Mouse (Mus musculus) intestine, embryonic 16.5 days (tissue): ENCODE results near the gene Sart3. TPM values are rescaled to one million over a fixed set of nuclear protein-coding genes. Genes with fewer than 3 reads are reported as not detected.
A peak's percentile ranks its signal among the peaks of the same experiment; 100 is the strongest.

Source experiments
- ATAC-seq: fragments of 200-750 bp; cut with Nextera tagmentation; 2 replicates; pipeline ENCODE4 v1.8.0; 2017; ENCODE audit warnings: moderate TSS enrichment, moderate library complexity
- H3K27ac ChIP-seq: fragments of 300-500 bp; sonication (generic); 2 replicates; pipeline ENCODE4 v1.5.1; 2014; ENCODE audit warnings: mild to moderate bottlenecking, low read length
- H3K27me3 ChIP-seq: fragments of 300-500 bp; sonication (generic); replicated peaks from 2 replicates; pipeline ENCODE4 v1.6.1; 2014; ENCODE audit warnings: low read length, control low read depth, mixed read lengths; ENCODE audit not compliant: control insufficient read depth, insufficient read depth
- H3K36me3 ChIP-seq: fragments of 300-500 bp; sonication (generic); 2 replicates; pipeline ENCODE4 v1.6.1; 2014; ENCODE audit warnings: low read length, control low read depth; ENCODE audit not compliant: control insufficient read depth, insufficient read depth
- H3K4me1 ChIP-seq: fragments of 300-500 bp; sonication (generic); 2 replicates; pipeline ENCODE4 v1.6.1; 2014; ENCODE audit warnings: low read length, control low read depth, mixed read lengths; ENCODE audit not compliant: control insufficient read depth, insufficient read depth
- H3K4me2 ChIP-seq: fragments of 300-500 bp; sonication (generic); 2 replicates; pipeline ENCODE4 v1.6.1; 2014; ENCODE audit warnings: low read depth, low read length, control low read depth
- H3K4me3 ChIP-seq: fragments of 300-500 bp; sonication (generic); 2 replicates; pipeline ENCODE4 v1.5.1; 2014; ENCODE audit warnings: mild to moderate bottlenecking, low read length
- H3K9ac ChIP-seq: fragments of 300-500 bp; sonication (generic); 2 replicates; pipeline ENCODE4 v1.6.1; 2014; ENCODE audit warnings: low read depth, low read length
- H3K9me3 ChIP-seq: fragments of 300-500 bp; sonication (generic); 2 replicates; pipeline ENCODE4 v1.6.1; 2016; ENCODE audit warnings: low read length, control low read depth; ENCODE audit not compliant: control insufficient read depth
- WGBS: fragments of 180-500 bp; shearing (Covaris S2); extraction: QIAGEN DNeasy Blood & Tissue Kit; methylation state at CpG from one replicate; pipeline ENCODE4 v1.1.7; 2014; 5-methylcytosine and 5-hydroxymethylcytosine counted together
- polyA plus RNA-seq: library from polyadenylated mRNA; unstranded; fragments of >200 nt; fragmentation: Nextera tagmentation; extraction: Ambion mirVana; gene quantifications from 2 replicates; pipeline ENCODE4 v1.2.1, GENCODE M21; 2015

Sart3 gene
- polyA plus RNA-seq, 1 experiment from 2014 or later = 30.2 TPM

DNA sequence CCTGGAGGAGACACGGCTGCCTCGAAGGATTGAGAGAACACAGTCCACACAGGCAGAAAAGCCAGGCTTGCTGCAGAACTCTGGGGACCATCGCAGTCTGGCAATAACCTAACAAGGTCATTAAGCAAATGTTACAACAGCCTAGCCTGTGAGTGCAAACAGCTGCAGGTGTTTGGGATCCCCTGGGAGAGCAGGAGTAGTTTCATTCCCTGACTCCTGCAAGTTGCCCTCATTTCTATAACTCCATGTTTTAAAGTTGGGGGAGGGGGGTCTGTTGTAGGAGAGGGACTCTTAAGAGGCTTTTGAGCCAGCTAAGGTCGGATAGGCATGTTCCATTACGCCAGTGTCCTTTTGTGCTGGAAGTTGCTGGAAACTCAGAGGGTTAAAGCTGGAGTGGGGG lies 77.9 kb downstream of the Sart3 start:
- H3K9me3 ChIP-seq = no peaks in the 10 kb centered on the region
- 14% methylated on average over 5 of the region's 5 CpGs for WGBS
- no peak for ATAC-seq
- no peak overlapping the region for H3K4me3 ChIP-seq
- no peaks in the 10 kb centered on the region for H3K27me3 ChIP-seq
- peaks cover 12% of the 10 kb centered on the region for H3K4me1 ChIP-seq
- H3K4me2 ChIP-seq = no peak overlapping the region; the same call in 1 of the 2 replicates
- no peaks in the 10 kb centered on the region for H3K36me3 ChIP-seq
- 0 out of 2 replicates have a peak overlapping the region, but pooled peaks have one; percentile 24 for H3K27ac ChIP-seq
- no peak overlapping the region for H3K9ac ChIP-seq

DNA sequence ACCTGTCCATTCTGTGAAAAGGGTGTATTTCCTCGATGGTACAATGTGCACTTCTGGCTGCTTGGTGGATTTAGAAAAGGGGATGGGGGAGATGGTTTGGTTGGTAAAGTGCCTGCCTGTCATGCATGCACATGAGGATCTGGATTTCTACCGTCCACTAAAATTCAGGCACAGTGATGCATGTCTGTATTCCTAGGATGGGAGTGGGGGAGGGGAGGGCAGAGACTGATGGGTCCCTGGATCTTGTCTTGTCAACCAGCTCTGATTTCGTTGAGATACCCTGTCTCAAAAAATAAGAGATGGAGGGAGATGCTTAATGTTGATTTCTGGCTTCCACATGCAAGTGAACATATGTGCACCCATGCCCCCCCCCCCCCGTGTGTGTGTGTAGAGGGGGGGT lies 78.3 kb downstream of the Sart3 start:
- Histone ChIP-seq H3K9me3 (no peaks in the 10 kb centered on the region), H3K36me3 (no peaks in the 10 kb centered on the region), H3K4me2 (no peak overlapping the region), H3K27me3 (no peaks in the 10 kb centered on the region), H3K27ac (no peak overlapping the region), H3K4me1 (peaks cover 12% of the 10 kb centered on the region), H3K9ac (no peak overlapping the region), H3K4me3 (no peak overlapping the region)
- no peak for ATAC-seq
- WGBS = 44% methylated on average over 4 of the region's 4 CpGs

DNA sequence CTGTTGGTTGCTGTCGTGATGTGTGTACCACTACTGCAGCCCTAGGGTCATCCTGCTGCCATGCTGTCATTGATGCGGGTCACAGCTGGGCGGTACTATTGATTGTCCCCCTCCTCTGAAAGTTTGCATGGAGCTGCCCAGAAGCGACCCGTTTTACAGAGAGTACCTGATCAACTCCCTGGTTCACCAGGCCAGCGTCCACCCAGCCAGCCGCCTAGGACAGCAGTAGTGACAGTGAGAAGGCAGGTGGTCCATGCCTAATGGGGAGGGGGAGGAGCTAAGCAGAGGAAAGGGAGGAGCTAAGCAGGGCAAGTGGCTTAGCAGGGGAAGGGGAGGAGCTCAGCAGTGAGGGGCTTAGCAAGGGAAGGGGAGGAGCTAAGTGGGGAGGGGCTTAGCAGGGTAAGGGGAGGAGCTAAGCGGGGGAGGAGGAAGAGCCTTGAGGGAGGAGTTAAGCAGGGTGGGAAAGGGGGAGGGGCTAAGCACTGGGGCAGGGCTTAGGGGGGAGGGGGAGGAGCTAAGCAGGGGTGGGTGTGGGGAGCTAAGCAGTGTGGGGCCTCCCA lies 79.0 kb downstream of the Sart3 start:
- H3K4me2 ChIP-seq = no peak overlapping the region
- ATAC-seq = no peak
- H3K36me3 ChIP-seq = no peaks in the 10 kb centered on the region
- H3K27ac ChIP-seq = no peak overlapping the region
- H3K9ac ChIP-seq = no peak overlapping the region
- H3K4me3 ChIP-seq = no peak overlapping the region
- no peaks in the 10 kb centered on the region for H3K27me3 ChIP-seq
- 82% methylated on average over 8 of the region's 8 CpGs for WGBS
- H3K9me3 ChIP-seq = no peaks in the 10 kb centered on the region
- H3K4me1 ChIP-seq = peaks cover 12% of the 10 kb centered on the region

Other genes with a start within 250 kb of the Sart3 start
- 1.3 and 2.3 TPM in 2 replicates for gene Cmklr1, start 122.1 kb downstream of the Sart3 start, polyA plus RNA-seq
- gene 1700069L16Rik, start 47.7 kb downstream of the Sart3 start, polyA plus RNA-seq = not detected in 2 replicates
- 5.6 and 7.1 TPM in 2 replicates for gene Ficd, start 36.7 kb downstream of the Sart3 start, polyA plus RNA-seq
- 99.0 and 114 TPM in 2 replicates for gene Iscu, start 238 bp upstream of the Sart3 start, polyA plus RNA-seq
- 56.6 and 63.7 TPM in 2 replicates for gene Tmem119, start 28.0 kb upstream of the Sart3 start, polyA plus RNA-seq
- gene Selplg, start 60.1 kb upstream of the Sart3 start, polyA plus RNA-seq = 6.8 and 7.5 TPM in 2 replicates
- gene Coro1c, start 136.2 kb upstream of the Sart3 start, polyA plus RNA-seq = 175 and 183 TPM in 2 replicates
- gene Ssh1, start 221.4 kb upstream of the Sart3 start, polyA plus RNA-seq = 7.1 and 7.8 TPM in 2 replicates
- gene Dao, start 231.2 kb upstream of the Sart3 start, polyA plus RNA-seq = 31.0 and 32.5 TPM in 2 replicates